Mouse (Mus musculus): ENCODE results near the gene Scml4. TPM values are rescaled to one million over a fixed set of nuclear protein-coding genes. Genes with fewer than 3 reads are reported as not detected.
A peak's percentile ranks its signal among the peaks of the same experiment; 100 is the strongest.

The Scml4 gene
- 1 to 10 TPM in 1 of 2 experiments, under 1 TPM in 1; 0.84 to 3.0 TPM for total RNA-seq (2021)
- long read RNA-seq, experiment 1, result 0 reads
- long read RNA-seq, experiment 2, result 0 reads

GRCm38 (mm10) chr10:42860159-42860911 lies at the start of gene Scml4:
Gene Scml4 (plus strand): TSS chr10:42860370.
- DNase-seq, result peak; percentile 53 to 64

- DNase-seq, result no peak
Measured at GRCm38 (mm10) chr10:42825923-42826322, 34.2 kb upstream of the Scml4 start.

DNA sequence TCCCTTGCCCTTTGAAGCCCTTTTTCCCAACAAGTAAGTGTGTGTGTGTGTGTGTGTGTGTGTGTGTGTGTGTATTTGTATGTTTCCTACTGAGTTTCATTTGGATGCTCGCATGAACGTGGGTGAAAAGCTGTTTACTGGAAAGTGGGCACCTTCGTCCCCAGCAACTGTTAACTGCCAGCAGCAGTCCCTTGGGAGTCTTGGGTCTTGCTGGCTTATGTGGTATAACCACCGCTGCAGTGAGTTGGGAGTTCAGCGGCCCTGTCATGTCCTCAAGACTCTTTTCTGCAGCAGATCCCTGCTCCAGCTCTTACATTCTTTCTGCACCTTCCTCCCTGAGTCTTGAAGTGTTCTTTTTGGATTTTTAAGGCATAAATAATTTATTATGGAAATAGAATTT lies 33.0 kb upstream of the Scml4 start:
- DNase-seq, result no peak

- DNase-seq, result no peak
Measured at GRCm38 (mm10) chr10:42830007-42830406, 30.2 kb upstream of the Scml4 start.

GRCm38 (mm10) chr10:42830409-42830808 lies 29.8 kb upstream of the Scml4 start:
- DNase-seq, result no peak

DNA sequence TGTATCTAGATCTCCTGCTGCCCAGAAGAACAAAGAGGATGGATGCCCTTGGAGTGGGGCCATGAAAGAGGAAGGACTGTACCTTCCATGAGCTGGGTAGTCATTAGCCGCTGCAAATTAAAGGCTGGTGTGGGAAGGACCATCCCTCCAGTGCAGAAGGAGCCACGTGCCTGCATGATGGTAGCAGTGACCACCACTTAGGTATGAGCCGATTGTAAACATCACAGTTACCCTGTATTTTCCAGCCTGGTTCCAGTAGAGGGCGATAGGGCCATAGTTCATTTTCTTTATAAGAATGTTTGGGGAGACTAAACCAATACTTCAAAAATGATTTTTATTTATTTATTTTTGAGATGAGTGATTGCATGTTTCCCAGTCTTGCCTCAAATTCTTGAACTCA lies 27.5 kb upstream of the Scml4 start:
- DNase-seq, result peak in 1 of 2 experiments; percentile 34

- no peak for DNase-seq
Measured at GRCm38 (mm10) chr10:42833871-42834727, 26.1 kb upstream of the Scml4 start.

DNA sequence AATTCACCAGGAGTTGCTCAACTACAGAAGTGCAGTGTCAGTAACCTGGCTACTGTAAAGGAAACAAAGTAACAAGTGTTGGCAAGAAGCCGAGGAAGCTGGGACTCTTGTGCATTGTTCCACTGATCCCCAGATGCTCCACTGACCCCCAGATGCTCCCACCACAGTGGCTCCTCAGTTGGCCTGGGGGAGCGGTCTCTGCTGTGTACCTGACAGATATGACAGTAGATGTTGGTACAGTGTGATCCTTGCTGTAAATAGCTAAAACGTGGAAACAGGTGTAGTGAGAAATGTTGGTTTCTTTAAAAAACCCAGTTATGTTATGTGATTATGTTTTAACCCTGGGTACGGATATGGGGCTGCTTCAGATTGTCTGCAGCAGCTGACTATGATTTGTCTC lies 22.1 kb upstream of the Scml4 start:
- no peak for DNase-seq

DNA sequence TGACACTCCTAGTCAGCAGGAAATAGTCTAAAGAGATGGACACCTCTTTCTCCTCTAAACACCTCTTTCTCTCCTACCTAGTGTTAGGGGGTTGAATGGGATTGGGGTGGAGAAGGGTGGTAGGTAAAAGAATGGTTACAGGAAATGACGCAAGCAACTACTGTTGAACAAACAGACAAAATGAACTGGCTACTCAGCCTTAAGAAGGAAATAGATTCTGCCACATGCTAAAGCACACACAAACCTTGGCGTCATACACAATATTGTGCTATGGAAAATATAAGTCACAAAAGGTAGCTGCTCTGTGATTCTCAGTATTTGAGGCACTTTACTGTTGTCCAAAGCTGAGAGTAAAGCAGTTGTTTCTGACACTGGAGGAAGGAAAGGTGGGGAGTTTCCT lies 21.4 kb upstream of the Scml4 start:
- DNase-seq, result no peak

DNA sequence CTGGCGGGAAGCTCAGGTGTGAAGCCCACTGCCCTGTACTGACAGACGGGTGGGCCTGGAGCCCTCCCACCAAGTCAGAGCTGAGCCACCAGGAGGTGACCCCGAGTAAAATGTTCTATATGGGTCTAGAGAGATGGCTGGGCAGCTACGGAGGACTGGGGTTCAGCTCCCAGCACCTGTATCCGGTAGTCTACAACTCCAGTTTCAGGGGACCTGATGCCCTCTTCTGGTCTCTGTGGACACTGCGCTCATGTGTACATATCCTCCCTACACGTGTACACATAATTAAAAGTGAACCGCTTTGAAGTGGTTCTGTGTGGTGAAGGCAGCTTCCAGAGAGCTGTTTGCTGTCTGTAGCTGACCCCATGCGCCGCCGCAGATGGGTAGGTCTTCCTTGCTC lies 20.1 kb upstream of the Scml4 start:
- DNase-seq, result no peak

- DNase-seq, result peak in 1 of 2 experiments; percentile 47
Measured at GRCm38 (mm10) chr10:42841531-42842195, 18.5 kb upstream of the Scml4 start.

GRCm38 (mm10) chr10:42842358-42842757 lies 17.8 kb upstream of the Scml4 start:
- peak; percentile 74 to 91 for DNase-seq

DNA sequence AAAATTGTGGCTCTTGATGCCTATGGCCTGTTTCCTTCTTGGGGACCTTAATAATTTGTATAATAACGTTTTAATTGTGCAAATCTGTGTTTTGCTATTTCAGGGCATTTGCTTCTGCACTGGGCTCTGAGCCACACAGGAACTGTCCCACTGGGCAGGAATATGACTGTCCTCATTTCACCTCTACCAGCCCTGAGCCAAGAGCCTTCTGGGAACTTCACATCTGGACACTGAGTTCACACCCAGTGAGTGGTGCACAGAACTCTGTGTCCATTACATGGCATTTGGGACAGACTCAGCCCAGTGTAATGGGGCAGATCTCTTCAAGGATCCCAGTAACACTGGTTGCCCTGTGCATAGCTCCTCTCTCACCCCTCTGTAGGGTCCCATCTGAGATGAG lies 16.8 kb upstream of the Scml4 start:
- peak; percentile 70 to 76 for DNase-seq

GRCm38 (mm10) chr10:42845480-42845879 lies 14.7 kb upstream of the Scml4 start:
- no peak for DNase-seq

GRCm38 (mm10) chr10:42848179-42849080 lies 11.7 kb upstream of the Scml4 start:
- DNase-seq, result no peak

GRCm38 (mm10) chr10:42849081-42849400 lies 11.1 kb upstream of the Scml4 start:
- DNase-seq, result no peak

- no peak for DNase-seq
Measured at GRCm38 (mm10) chr10:42854838-42855237, 5.3 kb upstream of the Scml4 start.

- DNase-seq, result peak; percentile 41 to 57
Measured at GRCm38 (mm10) chr10:42855250-42855649, 4.9 kb upstream of the Scml4 start.

GRCm38 (mm10) chr10:42856574-42856973 lies 3.6 kb upstream of the Scml4 start:
- DNase-seq, result no peak

DNA sequence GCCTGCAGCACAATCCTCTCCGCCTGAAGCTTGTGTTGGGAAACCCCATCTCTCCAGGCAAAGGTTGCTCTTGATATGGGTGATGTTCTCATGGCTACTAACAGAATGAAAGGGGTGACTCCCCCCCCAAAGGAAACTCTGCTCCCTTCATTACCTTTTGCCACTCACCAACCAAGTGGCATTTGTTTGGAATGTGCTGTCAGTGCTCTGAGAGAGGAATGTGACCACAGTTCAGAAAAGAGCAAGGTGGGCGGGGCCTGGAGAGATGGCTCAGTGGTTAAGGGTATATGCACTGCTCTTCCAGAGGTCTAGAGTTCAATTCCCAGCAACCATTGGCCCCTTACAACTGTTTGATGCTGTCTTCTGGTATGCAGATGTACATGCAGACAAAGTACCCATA lies 3.1 kb upstream of the Scml4 start:
- no peak for DNase-seq

- no peak for DNase-seq
Measured at GRCm38 (mm10) chr10:42859781-42860158, 400 bp upstream of the Scml4 start.

- no peak for DNase-seq
Measured at GRCm38 (mm10) chr10:42861446-42861845, 1.3 kb downstream of the Scml4 start.
